Mouse (Mus musculus) naive thymus-derived CD4-positive, alpha-beta T cell, adult 5 months (primary cell): Measurements from ENCODE around the gene Gm20219. TPM values are rescaled to one million over a fixed set of nuclear protein-coding genes. Genes with fewer than 3 reads are reported as not detected.

Source experiments
- polyA plus RNA-seq: library from polyadenylated mRNA; unstranded; fragments of 100-300 nt; shearing (Covaris generic); gene quantifications from one replicate; pipeline ENCODE4 v1.2.1, GENCODE M21; 2017

The Gm20219 gene
- polyA plus RNA-seq, result 0.55 TPM

DNA sequence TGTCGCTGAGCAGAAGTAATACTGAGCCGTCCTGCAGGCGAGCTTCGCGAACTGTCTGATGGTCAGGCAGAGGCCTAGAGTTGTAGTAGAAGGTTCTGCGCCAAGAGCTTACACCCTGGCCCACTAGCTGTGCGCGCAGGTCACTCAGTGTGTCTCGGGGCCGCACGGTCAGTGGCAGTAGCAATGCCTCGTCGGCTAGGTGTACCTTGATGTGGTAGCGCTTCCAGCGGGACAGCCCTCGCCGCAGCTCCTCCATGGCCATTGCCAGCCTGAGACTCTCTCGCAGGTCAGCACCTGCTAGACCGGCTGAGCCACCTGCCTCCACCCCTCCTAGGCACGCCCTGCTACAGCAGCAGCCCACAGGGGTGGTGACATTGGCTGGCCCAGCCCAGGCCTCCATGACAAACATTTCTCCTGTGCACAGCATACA lies at the start of gene Gm20219:
TSS of gene Gm20219 (minus strand) at position 266 of the 430 bp plus-strand sequence.

DNA sequence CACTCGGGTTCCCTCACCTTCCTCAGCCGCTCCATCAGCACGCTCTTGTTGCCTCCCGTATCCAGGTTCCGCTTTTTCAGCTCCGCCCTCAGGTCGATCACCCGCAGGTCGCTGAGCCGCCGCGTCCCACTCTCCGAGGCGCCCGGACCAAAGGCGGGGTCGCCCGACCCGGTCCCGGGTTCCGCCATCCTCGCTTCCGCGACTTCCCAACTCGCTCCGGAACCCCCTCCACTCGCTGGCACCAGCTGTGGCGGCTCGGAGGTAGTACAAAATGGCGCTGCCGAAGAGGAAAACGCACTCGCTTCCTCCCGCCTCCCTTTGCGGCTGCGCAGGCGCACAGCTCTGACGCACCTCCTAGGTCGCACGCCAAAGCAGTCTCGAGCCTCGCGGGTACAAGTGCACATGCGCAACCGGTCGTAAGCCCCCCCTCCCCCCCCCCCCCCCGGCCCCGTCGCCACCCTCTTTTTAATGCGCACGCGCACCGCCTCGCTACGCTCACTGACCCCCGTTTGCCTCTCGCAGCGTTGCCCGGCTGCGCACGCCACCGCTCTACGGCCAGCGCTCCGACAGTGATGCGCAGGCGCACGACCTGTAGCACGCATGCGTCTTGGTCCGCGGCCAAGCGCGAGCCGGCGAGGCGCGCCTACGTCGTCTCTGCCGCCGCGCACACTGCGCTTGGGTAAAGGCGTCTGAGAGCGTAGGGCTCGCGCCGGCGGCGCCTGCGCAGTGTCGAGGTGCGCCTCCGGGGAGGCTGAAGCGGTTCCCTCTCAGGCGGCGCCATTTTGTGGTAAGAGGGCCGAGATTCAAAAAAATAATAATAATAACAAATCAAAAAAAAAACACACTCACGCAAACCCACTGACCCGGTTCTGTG lies 30.3 kb upstream of the Gm20219 start, which contains the start of the genes Safb2 and Safb:
TSS of gene Safb2 (minus strand) at position 329 of the 874 bp plus-strand sequence.
TSS of gene Safb (plus strand) at position 569 of the 874 bp plus-strand sequence.

DNA sequence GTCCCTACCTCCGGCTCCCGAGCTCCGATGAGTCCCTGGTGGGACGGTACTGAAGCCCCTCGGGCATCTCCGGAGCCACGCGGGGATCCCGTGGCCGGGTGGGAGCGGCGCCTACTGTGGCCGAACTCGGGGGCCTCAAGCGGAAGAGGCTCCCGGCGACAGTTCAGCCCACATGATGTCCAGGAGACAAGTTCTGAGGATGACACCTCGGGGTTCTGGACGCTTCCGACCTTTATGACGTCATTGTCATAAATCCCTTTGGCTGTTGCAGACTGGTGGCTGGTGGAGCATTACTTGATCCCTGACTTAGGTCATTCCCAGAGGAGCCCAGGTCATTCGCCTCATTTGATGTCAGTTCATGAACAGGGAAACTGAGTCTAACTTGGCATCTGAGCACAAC lies 41.9 kb downstream of the Gm20219 start, which contains the start of gene Znrf4:
TSS of gene Znrf4 (minus strand) at position 122 of the 400 bp plus-strand sequence.

Other genes with a start within 250 kb of the Gm20219 start
- gene Kdm4b, start 228.3 kb downstream of the Gm20219 start, polyA plus RNA-seq, result 72.1 TPM
- 4.4 TPM for gene Ptprs, start 77.9 kb downstream of the Gm20219 start, polyA plus RNA-seq
- not detected for gene Znrf4, start 42.0 kb downstream of the Gm20219 start, polyA plus RNA-seq
- gene Safb2, start 30.2 kb upstream of the Gm20219 start, polyA plus RNA-seq, result 238 TPM
- 253 TPM for gene Safb, start 30.4 kb upstream of the Gm20219 start, polyA plus RNA-seq
- 139 TPM for gene 2410015M20Rik, start 55.4 kb upstream of the Gm20219 start, polyA plus RNA-seq
- gene Rpl36, start 59.0 kb upstream of the Gm20219 start, polyA plus RNA-seq, result 2,504 TPM
- gene Lonp1, start 72.5 kb upstream of the Gm20219 start, polyA plus RNA-seq, result 62.0 TPM
- gene Catsperd, start 73.8 kb upstream of the Gm20219 start, polyA plus RNA-seq, result 1.2 TPM
- 94.5 TPM for gene Ranbp3, start 118.9 kb upstream of the Gm20219 start, polyA plus RNA-seq
- 132 TPM for gene Ndufa11, start 163.4 kb upstream of the Gm20219 start, polyA plus RNA-seq
- gene Vmac, start 163.6 kb upstream of the Gm20219 start, polyA plus RNA-seq, result 12.5 TPM
- gene Nrtn, start 203.1 kb upstream of the Gm20219 start, polyA plus RNA-seq, result not detected
- gene Dus3l, start 210.4 kb upstream of the Gm20219 start, polyA plus RNA-seq, result 60.0 TPM
- 1.5 TPM for gene Prr22, start 215.9 kb upstream of the Gm20219 start, polyA plus RNA-seq